In genomic region chr10:80496421-80496820, GRCm38 (mm10) we compare ENCODE assay signal across 12 mouse cellular contexts. TPM values are rescaled to one million over a fixed set of nuclear protein-coding genes. Genes with fewer than 3 reads are reported as not detected.
DNase-seq lines count a peak whose midpoint lies in the region; ATAC-seq and TF ChIP-seq lines count a peak whose summit lies in the region.
"Had no signal": no experiment of that assay in that cellular context is flagged by ENCODE, and none has a peak within 500 bp of the region (broad histone marks: within the 10 kb centered on the region; RNA-seq: fewer than 3 reads in every experiment).

No protein-coding gene starts in this region.

- intact Hi-C loops in gastrocnemius, adult 2 months (cut with DNase I), result no loop called here

- no peak overlapping the region for H3K27ac ChIP-seq in gastrocnemius, adult 2 months
- no peak overlapping the region for H3K27ac ChIP-seq in forebrain, embryonic 15.5 days (replicated peaks)
- no peak overlapping the region for H3K27ac ChIP-seq in liver, embryonic 12.5 days
- peak overlapping the region; percentile 4; the same call in 1 of the 2 replicates for H3K27ac ChIP-seq in neural tube, embryonic 11.5 days (ENCODE audit: low read depth, low read length)
- H3K27ac ChIP-seq: layer of hippocampus, adult 2 months had no signal

- peaks cover 29% of the 10 kb centered on the region for H3K4me1 ChIP-seq in forebrain, embryonic 15.5 days
- peaks cover 13% of the 10 kb centered on the region; the same call in 1 of the 2 replicates for H3K4me1 ChIP-seq in liver, embryonic 12.5 days
- peaks cover 10% of the 10 kb centered on the region for H3K4me1 ChIP-seq in neural tube, embryonic 11.5 days (ENCODE audit: control insufficient read depth, insufficient read depth, low read length)

- peak overlapping the region; percentile 44; the same call in 1 of the 2 replicates for H3K4me3 ChIP-seq in gastrocnemius, adult 2 months
- H3K4me3 ChIP-seq in forebrain, embryonic 15.5 days, result peak overlapping the region; percentile 45; the same call in 1 of the 2 replicates
- peak overlapping the region; percentile 48 for H3K4me3 ChIP-seq in liver, embryonic 12.5 days
- peak overlapping the region; percentile 38 for H3K4me3 ChIP-seq in neural tube, embryonic 11.5 days (ENCODE audit: low read depth, low read length)

- no peak overlapping the region for H3K4me2 ChIP-seq in forebrain, embryonic 15.5 days (replicated peaks)
- peak overlapping the region; percentile 67 for H3K4me2 ChIP-seq in liver, embryonic 12.5 days
- 0 out of 2 replicates have a peak overlapping the region, but pooled peaks have one; percentile 49 for H3K4me2 ChIP-seq in neural tube, embryonic 11.5 days (ENCODE audit: low read depth)

- H3K27me3 ChIP-seq in forebrain, embryonic 15.5 days, result peaks cover 95% of the 10 kb centered on the region
- H3K27me3 ChIP-seq in liver, embryonic 12.5 days (replicated peaks), result peaks cover 100% of the 10 kb centered on the region
- H3K27me3 ChIP-seq in neural tube, embryonic 11.5 days (ENCODE audit: control insufficient read depth, insufficient read depth, low read length), result peaks cover 100% of the 10 kb centered on the region

- WGBS in forebrain, embryonic 15.5 days, result under 1% methylated on average over 20 of the region's 20 CpGs
- 4% methylated on average over 20 of the region's 20 CpGs for WGBS in liver, embryonic 12.5 days (ENCODE audit: insufficient replicate concordance)
- 0% methylated on average over 20 of the region's 20 CpGs for WGBS in neural tube, embryonic 11.5 days

- DNase-seq in gastrocnemius, adult 2 months, result no peak
- no peak for DNase-seq in gastrocnemius, postnatal 4 days (ENCODE audit: low spot score in 2 of 2)
- DNase-seq in neural tube, embryonic 11.5 days (ENCODE audit: low spot score), result no peak
- no peak for DNase-seq in urinary bladder, postnatal 25 days (ENCODE audit: low spot score)
- DNase-seq in adrenal gland, adult 8-10 months, result no peak
- DNase-seq in frontal cortex, postnatal 14 days (ENCODE audit: low spot score in 2 of 2), result no peak
- DNase-seq: cerebellum, adult 9-10 months had no signal

- no peaks in the 10 kb centered on the region for H3K36me3 ChIP-seq in forebrain, embryonic 15.5 days
- no peaks in the 10 kb centered on the region for H3K36me3 ChIP-seq in liver, embryonic 12.5 days
- no peaks in the 10 kb centered on the region for H3K36me3 ChIP-seq in neural tube, embryonic 11.5 days (ENCODE audit: control insufficient read depth, insufficient read depth, low read length)

- no peak for ATAC-seq in forebrain, embryonic 15.5 days (replicated peaks)
- ATAC-seq in liver, embryonic 12.5 days, result no peak
- no peak for ATAC-seq in neural tube, embryonic 11.5 days (ENCODE audit: insufficient read depth, low FRiP score, low TSS enrichment)

- no peak overlapping the region for H3K9ac ChIP-seq in forebrain, embryonic 15.5 days (replicated peaks)
- H3K9ac ChIP-seq in liver, embryonic 12.5 days, result no peak overlapping the region
- H3K9ac ChIP-seq in neural tube, embryonic 11.5 days (ENCODE audit: low read length), result no peak overlapping the region; the same call in 1 of the 2 replicates

- no peaks in the 10 kb centered on the region for H3K9me3 ChIP-seq in forebrain, embryonic 15.5 days
- no peaks in the 10 kb centered on the region for H3K9me3 ChIP-seq in liver, embryonic 12.5 days (replicated peaks)
- no peaks in the 10 kb centered on the region for H3K9me3 ChIP-seq in neural tube, embryonic 11.5 days (ENCODE audit: control insufficient read depth, low read length)

- TF ChIP-seq CTCF in gastrocnemius, adult 2 months (IDR thresholded peaks at IDR 0.05), result no peak

RNA-seq across cellular contexts. Expression of gene Onecut3, which starts 1.8 kb away (rescaled TPM):
- total RNA-seq in gastrocnemius, adult 2 months (2021), result not detected
- total RNA-seq in gastrocnemius, postnatal 4 days (2021), result not detected
- polyA plus RNA-seq in forebrain, embryonic 15.5 days (2015; fragmentation: Nextera tagmentation; extraction: Ambion mirVana), result 0.23 and 0.61 TPM in 2 replicates
- 0.29 and 0.33 TPM in 2 replicates for polyA plus RNA-seq in liver, embryonic 12.5 days (2016; fragmentation: Nextera tagmentation; extraction: Ambion mirVana)
- 1.3 and 1.4 TPM in 2 replicates for polyA plus RNA-seq in neural tube, embryonic 11.5 days (2014; fragmentation: Nextera tagmentation; extraction: Ambion mirVana)
- total RNA-seq in adrenal gland, adult 8-10 months (2022), result not detected
- total RNA-seq: layer of hippocampus, adult 2 months; liver, adult 2 months had no signal
- polyA plus RNA-seq: heart, embryonic 14.5 days; liver, adult 2 months had no signal

RNA-seq across cellular contexts. Expression of gene Atp8b3, which starts 42.5 kb away (rescaled TPM):
- not detected for total RNA-seq in gastrocnemius, adult 2 months (2021)
- under 1 TPM; 0.05 TPM for total RNA-seq in gastrocnemius, postnatal 4 days (2021)
- polyA plus RNA-seq in forebrain, embryonic 15.5 days (2015; fragmentation: Nextera tagmentation; extraction: Ambion mirVana), result 0.23 and 0.33 TPM in 2 replicates
- 0.02 and 0.08 TPM in 2 replicates for polyA plus RNA-seq in liver, embryonic 12.5 days (2016; fragmentation: Nextera tagmentation; extraction: Ambion mirVana)
- polyA plus RNA-seq in neural tube, embryonic 11.5 days (2014; fragmentation: Nextera tagmentation; extraction: Ambion mirVana), result 0.84 and 0.96 TPM in 2 replicates
- total RNA-seq in adrenal gland, adult 8-10 months (2022), result 1 to 10 TPM; 1.2 to 3.0 (median 1.9) TPM
- total RNA-seq: liver, adult 2 months had no signal
- polyA plus RNA-seq: liver, adult 2 months had no signal
